Comparison of ENCODE assay signal across 7 mouse cellular contexts in genomic region chr13:23488400-23489322, GRCm38 (mm10). TPM values are rescaled to one million over a fixed set of nuclear protein-coding genes. Genes with fewer than 3 reads are reported as not detected.
A peak's percentile ranks its signal among the peaks of the same experiment; 100 is the strongest.
DNase-seq lines count a peak whose midpoint lies in the region; ATAC-seq and TF ChIP-seq lines count a peak whose summit lies in the region.

TSS of gene Btn2a2 (minus strand) at chr13:23488857.

- H3K27ac ChIP-seq in left cerebral cortex, adult 2 months: no peak within 1 kb of the TSS

- intact Hi-C loops in gastrocnemius, postnatal 14 days (cut with DNase I; ENCODE audit: low total_unique reads): no loop called here
- intact Hi-C loops in left cerebral cortex, adult 2 months (cut with DNase I): no loop called here

- DNase-seq in gastrocnemius, postnatal 14 days: peak; percentile 58
- DNase-seq in left cerebral cortex, adult 2 months (ENCODE audit: extremely low spot score in 1 of 2, low spot score in 2 of 2): peak; percentile 52 to 71
- peak; percentile 77 for DNase-seq in lung, postnatal 36 days
- DNase-seq in right cerebral cortex, postnatal 14 days: peak; percentile 65

- TF ChIP-seq CTCF in left cerebral cortex, adult 2 months (IDR thresholded peaks at IDR 0.05): no peak

- peak; percentile 100 for ATAC-seq in activated CD4-positive, CD25-positive, alpha-beta regulatory T cell, adult 4 months
- peak; percentile 96 for ATAC-seq in common myeloid progenitor, adult 5-6 weeks (replicated peaks; ENCODE audit: low read depth, poor library complexity, severe bottlenecking)
- ATAC-seq in inflammation-experienced regulatory T-cells, adult 6 months: peak; percentile 99

- peak within 1 kb of the TSS; percentile 41 for H3K4me3 ChIP-seq in left cerebral cortex, adult 2 months

RNA-seq across cellular contexts. Expression of gene Btn2a2, which starts in this region (rescaled TPM):
- not detected for polyA plus RNA-seq in activated CD4-positive, CD25-positive, alpha-beta regulatory T cell, adult 4 months (2017; shearing (Covaris generic))
- total RNA-seq in common myeloid progenitor, adult 5-6 weeks (2017): not detected in 2 replicates
- not detected for total RNA-seq in gastrocnemius, postnatal 14 days (2021)
- not detected for polyA plus RNA-seq in inflammation-experienced regulatory T-cells, adult 6 months (2017; shearing (Covaris generic))
- 1 to 10 TPM in 1 of 2 experiments, under 1 TPM in 1; 0.65 to 1.4 TPM for total RNA-seq in left cerebral cortex, adult 2 months (2021)

Comparison
In these comparisons a context has a peak if more than half of its experiments do, and no peak if none do; other contexts are left out.
1. Peak in ATAC-seq in activated CD4-positive, CD25-positive, alpha-beta regulatory T cell, adult 4 months; RNA of the gene not detected or under 1 TPM.
2. Peak in ATAC-seq in common myeloid progenitor, adult 5-6 weeks; RNA of the gene not detected or under 1 TPM.
3. Peak in DNase-seq in gastrocnemius, postnatal 14 days; RNA of the gene not detected or under 1 TPM.
4. Peak in ATAC-seq in inflammation-experienced regulatory T-cells, adult 6 months; RNA of the gene not detected or under 1 TPM.